Mouse (Mus musculus) layer of hippocampus, postnatal 10 days (tissue): ENCODE results near the gene Il17rb. TPM values are rescaled to one million over a fixed set of nuclear protein-coding genes. Genes with fewer than 3 reads are reported as not detected.

Experiments used
- DNase-seq, 2 experiments: peaks; one replicate each; pipeline ENCODE4 v3.0.0; 2021; ENCODE audit warnings: low spot score in 2 of 2
- long read RNA-seq: library from polyadenylated mRNA; stranded (forward); transcript quantifications from one replicate; pipeline ENCODE4 v2.0.0, GENCODE M21; 2023
- total RNA-seq, 2 experiments: library from RNA; stranded (reverse); gene quantifications; 2 replicates each; pipeline ENCODE4 v1.2.3; 2021

Il17rb gene
- under 1 TPM; 0.42 to 0.75 TPM for total RNA-seq
- long read RNA-seq, partial matches to known transcripts: 0 of 1 reads
- long read RNA-seq, other reads (novel, unspliced or antisense): 1 of 1 reads

- DNase-seq: peak; percentile 35 to 55
Observed at GRCm38 (mm10) chr14:30008733-30009575, at the start of gene Il17rb, which contains the start of gene Chdh. Gene Il17rb (minus strand): TSS chr14:30008896. Gene Chdh (plus strand): TSS chr14:30009023.

DNA sequence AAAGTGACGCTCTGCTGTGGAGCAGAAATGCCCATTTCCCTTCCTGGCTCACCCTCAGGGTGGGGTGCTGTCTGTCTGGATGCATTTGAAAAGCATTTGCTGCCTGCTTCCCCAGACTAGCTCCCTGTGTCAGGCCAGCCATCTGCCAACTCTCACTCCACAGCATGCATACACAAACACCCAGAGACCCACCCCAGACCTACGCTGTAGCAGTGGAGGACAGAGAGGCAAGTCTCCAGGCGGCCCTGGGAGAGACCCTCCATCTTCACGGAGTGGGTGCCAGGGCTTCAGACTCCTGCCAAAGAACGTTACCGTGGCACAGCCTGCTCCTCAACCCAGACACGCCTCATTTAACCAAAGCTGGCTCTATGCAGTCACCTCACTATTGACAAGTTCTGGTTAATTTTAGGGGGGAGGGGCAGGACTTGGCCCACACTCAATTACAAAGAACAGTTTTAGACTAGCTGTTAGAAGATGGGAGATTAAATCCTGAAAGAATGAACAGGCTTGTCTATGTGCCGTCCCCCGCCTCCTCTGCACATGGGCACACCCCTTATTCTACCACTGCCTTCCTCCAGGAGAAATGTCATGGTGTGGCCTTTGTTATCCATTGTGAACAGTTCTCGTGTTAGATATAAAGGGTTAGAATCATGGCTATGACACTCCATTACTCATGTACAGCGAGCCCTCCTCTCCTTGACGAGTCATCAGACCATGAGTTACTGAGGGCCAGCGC lies 47.5 kb upstream of the Il17rb start:
- peak; percentile 60 to 70 for DNase-seq

GRCm38 (mm10) chr14:30054922-30055321 lies 46.2 kb upstream of the Il17rb start:
- DNase-seq: no peak

DNA sequence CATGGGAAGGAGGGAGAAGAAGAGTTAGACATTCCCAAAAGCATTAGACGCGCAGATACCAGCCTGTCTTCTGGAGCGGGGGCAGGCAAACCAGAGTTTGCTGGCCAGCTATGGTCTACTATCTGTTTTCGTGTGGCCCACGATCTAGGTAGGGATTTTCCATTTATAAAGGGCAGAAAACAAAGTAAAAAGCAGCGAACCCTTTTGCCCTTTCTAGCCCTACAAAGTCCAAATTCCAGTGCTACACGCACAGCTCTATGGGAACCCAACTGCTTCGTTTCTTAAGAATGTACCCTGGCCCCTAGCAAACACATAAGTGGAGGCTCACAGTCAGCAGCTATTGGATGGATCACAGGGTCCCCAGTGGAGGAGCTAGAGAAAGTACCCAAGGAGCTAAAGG lies 41.6 kb upstream of the Il17rb start:
- DNase-seq: no peak

- DNase-seq: no peak
Observed at GRCm38 (mm10) chr14:30048049-30048448, 39.4 kb upstream of the Il17rb start.

GRCm38 (mm10) chr14:30046976-30047375 lies 38.3 kb upstream of the Il17rb start:
- no peak for DNase-seq

GRCm38 (mm10) chr14:30045704-30046220 lies 37.1 kb upstream of the Il17rb start:
- DNase-seq: no peak

DNA sequence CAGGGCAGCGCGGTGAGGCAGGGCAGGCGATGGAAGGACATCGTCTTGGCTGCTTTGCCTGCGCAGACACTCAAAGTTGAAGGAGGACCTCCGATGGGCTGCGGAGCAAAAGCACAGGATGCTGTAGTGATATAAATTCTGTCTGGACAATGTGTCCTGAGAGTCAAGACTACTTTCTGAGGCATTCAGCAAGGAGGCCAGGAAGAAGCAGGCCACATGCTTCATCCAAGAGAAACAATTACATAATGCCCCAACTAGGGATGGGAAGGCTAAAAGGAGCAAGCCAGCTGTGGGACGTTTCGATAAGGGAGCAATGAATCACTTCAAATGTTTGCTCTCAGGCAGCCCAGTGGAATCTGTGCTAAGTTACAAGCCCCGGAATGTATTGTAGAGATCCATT lies 36.5 kb upstream of the Il17rb start:
- no peak for DNase-seq

DNA sequence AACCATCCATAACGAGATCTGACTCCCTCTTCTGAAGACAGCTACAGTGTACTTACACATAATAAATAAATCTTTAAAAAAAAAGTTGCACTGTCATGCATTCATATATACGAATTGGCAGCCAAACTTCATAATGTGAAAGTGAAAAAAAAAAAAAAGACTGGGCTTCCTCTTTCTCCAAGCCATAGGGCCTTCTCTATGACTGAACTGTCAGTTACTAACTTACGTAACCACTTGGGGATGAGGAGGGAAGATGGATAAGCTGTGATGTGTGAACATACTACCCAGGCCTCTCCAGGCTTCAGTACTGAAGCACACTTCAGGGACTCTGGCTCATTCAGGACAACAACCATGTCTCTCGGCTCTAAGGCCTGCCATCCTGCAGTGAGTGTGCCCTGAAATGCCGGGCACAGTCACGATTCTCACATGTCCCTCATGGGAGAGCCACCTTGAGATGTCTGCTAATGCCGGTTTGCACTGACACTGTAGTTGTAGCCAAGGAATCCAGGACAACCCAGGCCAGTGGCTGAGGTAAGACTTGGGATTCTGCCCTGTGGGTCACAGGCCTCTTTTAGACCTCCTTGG lies 34.8 kb upstream of the Il17rb start:
- DNase-seq: no peak

DNA sequence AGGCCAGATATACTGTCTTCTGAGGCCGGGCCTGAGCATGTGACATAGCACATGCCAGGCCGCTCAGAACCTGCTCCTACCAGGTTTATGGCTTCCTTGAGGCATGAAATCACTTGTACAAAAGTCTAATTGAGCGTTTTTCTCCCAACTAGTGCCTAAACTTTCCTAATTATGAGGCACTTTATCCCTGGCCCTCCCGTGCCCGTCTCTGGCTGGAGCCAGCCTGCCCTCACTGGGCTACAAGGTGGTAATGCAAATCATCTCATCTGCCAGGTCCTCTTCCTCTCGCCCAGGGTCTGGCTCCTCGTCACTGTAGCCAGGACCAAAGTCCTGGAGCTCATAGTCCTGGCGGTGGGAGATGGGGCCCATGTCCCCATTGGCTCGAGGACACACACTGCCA lies 33.1 kb upstream of the Il17rb start:
- no peak for DNase-seq

GRCm38 (mm10) chr14:30039413-30039812 lies 30.7 kb upstream of the Il17rb start:
- no peak for DNase-seq

- DNase-seq: peak; percentile 41 to 49
Observed at GRCm38 (mm10) chr14:30038431-30038830, 29.7 kb upstream of the Il17rb start.

GRCm38 (mm10) chr14:30033405-30033804 lies 24.7 kb upstream of the Il17rb start:
- DNase-seq: no peak

DNA sequence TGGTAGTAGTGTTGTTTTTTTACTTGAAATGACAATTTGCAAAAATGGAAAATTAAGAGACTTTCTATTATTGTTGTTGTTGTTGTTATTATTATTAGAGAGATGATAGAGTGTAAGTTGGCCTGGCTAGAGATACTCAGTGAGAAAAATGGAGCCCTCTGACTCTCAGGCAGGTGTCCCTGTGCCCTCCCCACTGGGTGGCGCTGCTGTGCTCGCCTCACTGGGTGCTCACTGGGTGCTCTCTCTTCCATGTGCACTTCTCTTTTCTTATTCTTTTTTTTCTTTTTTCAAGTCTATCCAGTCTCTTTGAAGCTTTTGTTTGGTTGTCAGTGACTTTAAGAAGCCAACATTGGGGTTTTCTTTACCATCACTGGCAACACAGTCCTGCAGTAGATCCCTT lies 18.7 kb upstream of the Il17rb start:
- DNase-seq: no peak

DNA sequence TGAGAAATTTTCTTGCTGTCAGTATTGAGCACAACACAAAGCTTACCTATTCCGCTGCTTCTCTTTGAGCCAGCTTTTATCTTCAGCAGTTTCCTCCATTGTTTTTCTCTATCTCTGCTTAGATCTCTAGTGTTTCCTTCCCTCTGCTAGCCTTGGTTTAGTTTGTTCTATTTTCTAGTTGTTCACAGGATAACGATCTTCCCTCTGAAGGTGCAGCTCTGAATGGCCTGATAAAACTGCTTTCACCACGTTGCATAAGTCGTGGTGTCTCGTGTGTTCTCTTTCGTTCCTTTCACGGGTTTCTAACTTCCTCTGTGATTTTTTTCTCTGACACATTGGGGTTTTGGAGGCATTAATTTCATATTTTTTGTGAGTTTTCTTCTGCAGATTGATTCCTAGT lies 15.7 kb upstream of the Il17rb start:
- DNase-seq: no peak

DNA sequence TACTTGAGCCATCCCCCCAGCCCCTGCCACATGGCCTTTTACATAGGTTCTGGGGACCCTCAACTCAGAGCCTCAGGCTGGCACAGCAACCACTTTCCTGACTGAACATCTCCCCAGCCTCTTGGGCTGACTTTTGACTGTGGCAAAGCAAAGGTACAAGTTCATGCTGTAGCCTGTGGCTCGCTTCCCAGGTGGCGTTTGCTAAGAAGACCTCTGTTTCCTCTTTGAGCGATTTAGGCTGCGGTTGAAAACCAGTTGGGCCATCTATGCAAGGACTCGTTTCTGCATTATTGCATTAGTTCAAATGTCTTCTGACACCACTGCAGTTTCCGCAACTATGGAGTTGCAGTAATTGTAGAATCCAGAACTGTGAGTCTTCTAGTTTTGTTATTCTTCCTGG lies 13.8 kb upstream of the Il17rb start:
- no peak for DNase-seq

- DNase-seq: no peak
Observed at GRCm38 (mm10) chr14:30019792-30020575, 11.3 kb upstream of the Il17rb start.

GRCm38 (mm10) chr14:30019375-30019774 lies 10.7 kb upstream of the Il17rb start:
- DNase-seq: no peak

DNA sequence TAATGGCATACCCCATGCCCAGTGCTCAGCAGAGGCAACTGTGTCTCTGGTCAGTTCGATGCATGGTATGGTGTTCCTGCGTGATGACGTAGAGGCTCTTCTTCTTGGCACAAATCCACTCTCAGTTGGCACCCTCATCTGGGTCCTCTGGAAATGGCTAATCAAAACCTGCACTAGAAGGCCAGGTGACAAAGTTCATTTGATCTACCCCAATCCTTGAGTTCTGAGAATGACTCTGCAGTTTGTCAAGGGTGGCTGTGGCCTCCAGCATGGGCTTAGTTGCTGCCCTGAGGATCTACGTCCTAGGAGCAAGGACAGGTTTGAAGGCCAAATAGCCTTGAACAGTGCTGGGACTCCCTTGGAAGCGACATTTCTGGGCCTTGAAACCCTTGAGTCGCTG lies 10.2 kb upstream of the Il17rb start:
- DNase-seq: no peak

GRCm38 (mm10) chr14:30018463-30018801 lies 9.7 kb upstream of the Il17rb start:
- DNase-seq: no peak
